Mouse (Mus musculus) midbrain, postnatal 0 days (tissue): ENCODE results near the gene Robo3. TPM values are rescaled to one million over a fixed set of nuclear protein-coding genes. Genes with fewer than 3 reads are reported as not detected.

Experiments
- ATAC-seq: fragments of 200-750 bp; cut with Nextera tagmentation; 2 replicates; pipeline ENCODE4 v1.8.0; 2017; ENCODE audit warnings: moderate number of reproducible peaks, mild to moderate bottlenecking, moderate TSS enrichment, moderate library complexity; ENCODE audit not compliant: low FRiP score
- DNase-seq: peaks from one replicate; pipeline ENCODE4 v3.0.0-alpha.2; 2015; ENCODE audit warnings: low spot score
- H3K27ac ChIP-seq: fragments of 300-500 bp; sonication (generic); 2 replicates; pipeline ENCODE4 v1.5.1; 2014; ENCODE audit warnings: low read depth, mild to moderate bottlenecking, low read length, mixed read lengths
- H3K27me3 ChIP-seq: fragments of 300-500 bp; sonication (generic); 2 replicates; pipeline ENCODE4 v1.6.1; 2014; ENCODE audit warnings: low read length, control low read depth, mixed read lengths; ENCODE audit not compliant: insufficient read depth
- H3K36me3 ChIP-seq: fragments of 300-500 bp; sonication (generic); 2 replicates; pipeline ENCODE4 v1.6.1; 2014; ENCODE audit warnings: low read length, control low read depth, mixed read lengths; ENCODE audit not compliant: insufficient read depth
- H3K4me1 ChIP-seq: fragments of 300-500 bp; sonication (generic); 2 replicates; pipeline ENCODE4 v1.6.1; 2014; ENCODE audit warnings: mild to moderate bottlenecking, control low read depth, antibody characterized with exemption, low read length, mixed read lengths; ENCODE audit not compliant: insufficient read depth
- H3K4me2 ChIP-seq: fragments of 300-500 bp; sonication (generic); 2 replicates; pipeline ENCODE4 v1.6.1; 2014; ENCODE audit warnings: low read depth, mild to moderate bottlenecking, low read length, mixed read lengths; ENCODE audit not compliant: poor library complexity, severe bottlenecking
- H3K4me3 ChIP-seq: fragments of 300-500 bp; sonication (generic); 2 replicates; pipeline ENCODE4 v1.5.1; 2014; ENCODE audit warnings: low read depth, mild to moderate bottlenecking, low read length, moderate library complexity
- H3K9ac ChIP-seq: fragments of 300-500 bp; sonication (generic); replicated peaks from 2 replicates; pipeline ENCODE4 v1.6.1; 2014; ENCODE audit warnings: mild to moderate bottlenecking, low read length, moderate library complexity, mixed read lengths; ENCODE audit not compliant: poor library complexity, severe bottlenecking
- H3K9me3 ChIP-seq: fragments of 300-500 bp; sonication (generic); 2 replicates; pipeline ENCODE4 v1.6.1; 2016; ENCODE audit warnings: low read length, control low read depth
- CTCF ChIP-seq: IDR thresholded peaks from 2 replicates; pipeline ENCODE4 v1.5.1; 2016; ENCODE audit warnings: antibody characterized with exemption, mild to moderate bottlenecking
- WGBS: fragments of 180-500 bp; shearing (Covaris S2); extraction: QIAGEN DNeasy Blood & Tissue Kit; methylation state at CpG from one replicate; pipeline ENCODE4 v1.1.7; 2014; 5-methylcytosine and 5-hydroxymethylcytosine counted together
- polyA plus RNA-seq: library from polyadenylated mRNA; unstranded; fragments of >200 nt; fragmentation: Nextera tagmentation; extraction: Ambion mirVana; gene quantifications from 2 replicates; pipeline ENCODE4 v1.2.1, GENCODE M21; 2015
- total RNA-seq: library from RNA; depleted of rRNA; stranded (reverse); fragments of >200 nt; gene quantifications from 2 replicates; pipeline ENCODE4 v1.2.3, GENCODE M21; 2014

Gene Robo3
- total and polyA plus RNA-seq, 2 experiments from 2014 or later, result 1.0 to 2.9 TPM

GRCm38 (mm10) chr9:37454011-37454492, 21.0 kb upstream of the Robo3 start:
- DNase-seq (no peak), ATAC-seq (no peak)
- Histone ChIP-seq H3K4me2 (no peak overlapping the region), H3K4me1 (no peaks in the 10 kb centered on the region), H3K9me3 (no peaks in the 10 kb centered on the region), H3K27ac (no peak overlapping the region), H3K4me3 (no peak overlapping the region), H3K36me3 (no peaks in the 10 kb centered on the region), H3K27me3 (peaks cover 20% of the 10 kb centered on the region), H3K9ac (no peak overlapping the region)
- TF ChIP-seq CTCF, result no peak
- WGBS, result 15% methylated on average over 6 of the region's 6 CpGs

DNA sequence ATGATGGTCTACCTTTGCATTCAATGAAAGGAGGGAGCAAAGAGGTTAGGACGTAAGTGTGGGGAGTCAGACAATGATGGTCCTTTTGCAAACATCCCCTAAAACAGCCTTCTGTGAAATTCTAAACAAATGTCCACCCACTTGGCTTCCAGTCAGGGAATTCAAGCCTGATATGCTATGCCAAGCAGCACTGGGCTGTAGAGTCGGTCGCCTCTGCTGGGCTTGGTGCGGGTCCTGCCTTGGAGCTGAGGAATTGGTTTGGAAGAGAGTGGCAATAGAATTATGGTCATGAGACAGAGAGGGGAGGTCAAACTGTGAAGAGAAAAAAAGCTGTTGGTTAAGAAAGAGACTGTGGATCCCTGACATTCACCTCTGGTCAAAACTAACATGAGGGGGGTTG, 20.3 kb upstream of the Robo3 start:
- H3K4me3 ChIP-seq, result no peak overlapping the region
- no peak for ATAC-seq
- no peak overlapping the region for H3K27ac ChIP-seq
- TF ChIP-seq CTCF, result no peak
- no peak overlapping the region for H3K9ac ChIP-seq
- peaks cover 14% of the 10 kb centered on the region for H3K27me3 ChIP-seq
- H3K4me2 ChIP-seq, result no peak overlapping the region
- H3K9me3 ChIP-seq, result no peaks in the 10 kb centered on the region
- 35% methylated on average over 4 of the region's 4 CpGs for WGBS
- DNase-seq, result no peak
- no peaks in the 10 kb centered on the region for H3K4me1 ChIP-seq
- no peaks in the 10 kb centered on the region for H3K36me3 ChIP-seq

DNA sequence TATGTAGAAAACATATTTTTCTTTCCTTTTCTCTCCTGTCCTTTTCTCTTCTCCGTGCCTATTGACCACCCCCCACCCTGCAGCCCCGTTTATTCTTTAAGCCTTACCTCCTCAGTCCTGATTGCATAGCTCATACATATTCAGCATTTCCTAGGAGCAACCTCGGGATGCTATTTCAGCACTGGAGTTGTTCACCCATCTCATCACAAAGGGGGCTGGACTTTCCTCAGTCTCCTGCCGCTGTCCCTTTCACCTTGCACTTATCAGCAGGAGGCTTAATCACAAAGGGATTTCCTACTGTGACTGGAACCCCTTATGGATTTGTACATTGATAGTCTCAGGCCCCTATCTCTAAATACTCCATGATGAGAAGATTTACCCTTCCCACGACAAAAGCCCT, 19.4 kb upstream of the Robo3 start:
- no peaks in the 10 kb centered on the region for H3K4me1 ChIP-seq
- H3K27me3 ChIP-seq, result peaks cover 10% of the 10 kb centered on the region; the same call in 1 of the 2 replicates
- no peak for TF ChIP-seq CTCF
- H3K4me3 ChIP-seq, result no peak overlapping the region
- no peaks in the 10 kb centered on the region for H3K9me3 ChIP-seq
- ATAC-seq (no peak), DNase-seq (no peak)
- no peak overlapping the region for H3K27ac ChIP-seq
- no peak overlapping the region for H3K9ac ChIP-seq
- no peak overlapping the region for H3K4me2 ChIP-seq
- H3K36me3 ChIP-seq, result no peaks in the 10 kb centered on the region
- 4% methylated on average over 5 of the region's 5 CpGs for WGBS

DNA sequence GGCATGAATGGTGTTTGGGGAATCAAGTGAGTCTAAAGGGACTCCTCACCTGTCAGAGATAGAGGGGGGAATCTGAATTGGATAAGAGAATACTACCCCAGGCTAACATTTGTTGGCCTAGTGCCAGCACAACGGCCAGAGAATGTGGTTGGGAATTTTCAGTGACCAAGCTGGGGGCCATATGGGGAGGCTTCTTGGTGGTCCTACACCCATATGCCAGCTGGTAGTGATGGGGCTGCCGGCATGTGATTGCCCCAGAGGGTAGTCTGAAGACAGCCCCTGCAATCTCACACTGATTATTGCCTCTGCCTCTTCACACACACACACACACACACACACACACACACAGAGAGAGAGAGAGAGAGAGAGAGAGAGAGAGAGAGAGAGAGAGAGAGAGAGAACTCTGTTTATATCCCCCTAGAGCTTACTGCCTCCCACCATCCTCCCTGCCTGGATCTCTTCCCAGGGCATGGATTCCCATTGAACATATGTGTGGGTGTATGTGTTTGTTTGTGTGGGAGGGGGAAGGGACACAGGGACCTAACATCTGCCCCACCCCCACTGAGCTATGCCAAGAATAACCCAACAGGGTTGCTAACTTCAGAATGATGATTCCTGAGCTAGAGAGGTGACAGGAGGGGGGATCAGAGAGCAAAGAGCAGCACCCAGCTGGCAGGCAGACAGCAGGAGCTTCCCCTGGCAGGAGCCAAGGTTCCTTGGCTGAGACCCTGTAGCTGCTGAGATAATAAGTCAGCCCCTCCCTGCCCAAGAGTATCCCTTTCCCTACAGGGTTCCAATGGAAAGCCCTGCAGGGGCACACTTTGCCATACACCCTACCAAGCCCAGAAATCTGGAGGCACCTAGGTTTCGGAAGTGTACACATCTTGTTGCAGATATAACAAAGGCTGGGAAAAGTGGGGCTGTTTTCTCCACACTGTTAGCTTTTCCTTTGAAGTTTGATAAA, 5.0 kb upstream of the Robo3 start:
- Histone ChIP-seq H3K4me1 (peaks cover 1% of the 10 kb centered on the region), H3K4me3 (no peak overlapping the region), H3K27ac (no peak overlapping the region), H3K4me2 (no peak overlapping the region), H3K9me3 (no peaks in the 10 kb centered on the region), H3K27me3 (peaks cover 27% of the 10 kb centered on the region), H3K36me3 (no peaks in the 10 kb centered on the region), H3K9ac (no peak overlapping the region)
- WGBS, result 37% methylated on average over 3 of the region's 3 CpGs
- DNase-seq (no peak), ATAC-seq (no peak; the same call in 1 of the 2 replicates)
- no peak for TF ChIP-seq CTCF

DNA sequence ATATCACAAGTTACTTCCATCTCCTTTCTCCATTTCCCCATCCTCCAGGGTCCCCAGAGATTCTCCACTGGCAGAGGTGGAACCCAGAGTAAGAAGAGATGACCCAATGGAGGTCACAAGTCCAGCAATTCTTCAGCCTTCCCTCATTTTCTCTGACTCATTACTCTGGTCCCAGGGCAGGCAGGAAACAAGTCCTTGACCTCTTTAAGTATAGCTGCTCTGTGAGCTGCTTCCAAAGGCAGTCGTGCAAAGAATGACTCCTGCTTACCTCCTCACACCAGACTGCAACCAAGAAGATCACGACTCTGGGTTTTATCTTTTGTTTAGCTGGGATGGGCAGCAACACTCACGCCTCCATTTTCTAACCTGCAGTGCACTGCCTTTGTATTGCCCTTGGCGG, 2.6 kb upstream of the Robo3 start:
- 6% methylated on average over 4 of the region's 4 CpGs for WGBS
- Histone ChIP-seq H3K4me3 (no peak overlapping the region), H3K36me3 (no peaks in the 10 kb centered on the region), H3K9me3 (no peaks in the 10 kb centered on the region), H3K27ac (no peak overlapping the region), H3K4me2 (no peak overlapping the region), H3K9ac (no peak overlapping the region), H3K4me1 (peaks cover 6% of the 10 kb centered on the region), H3K27me3 (peaks cover 49% of the 10 kb centered on the region)
- no peak for ATAC-seq
- DNase-seq, result no peak
- TF ChIP-seq CTCF, result no peak

GRCm38 (mm10) chr9:37434932-37435331, 1.9 kb upstream of the Robo3 start:
- 4% methylated on average over 14 of the region's 14 CpGs for WGBS
- Histone ChIP-seq H3K9ac (no peak overlapping the region), H3K36me3 (no peaks in the 10 kb centered on the region), H3K4me1 (peaks cover 6% of the 10 kb centered on the region), H3K27me3 (peaks cover 49% of the 10 kb centered on the region), H3K4me2 (no peak overlapping the region), H3K27ac (no peak overlapping the region), H3K4me3 (no peak overlapping the region), H3K9me3 (no peaks in the 10 kb centered on the region)
- no peak for ATAC-seq
- no peak for DNase-seq
- TF ChIP-seq CTCF, result no peak
